Mouse (Mus musculus): ENCODE data around the gene Atat1. TPM values are rescaled to one million over a fixed set of nuclear protein-coding genes. Genes with fewer than 3 reads are reported as not detected.

Gene Atat1
- total and polyA plus RNA-seq, 3 experiments: 5.7 to 12.5 (median 10.4) TPM

DNA sequence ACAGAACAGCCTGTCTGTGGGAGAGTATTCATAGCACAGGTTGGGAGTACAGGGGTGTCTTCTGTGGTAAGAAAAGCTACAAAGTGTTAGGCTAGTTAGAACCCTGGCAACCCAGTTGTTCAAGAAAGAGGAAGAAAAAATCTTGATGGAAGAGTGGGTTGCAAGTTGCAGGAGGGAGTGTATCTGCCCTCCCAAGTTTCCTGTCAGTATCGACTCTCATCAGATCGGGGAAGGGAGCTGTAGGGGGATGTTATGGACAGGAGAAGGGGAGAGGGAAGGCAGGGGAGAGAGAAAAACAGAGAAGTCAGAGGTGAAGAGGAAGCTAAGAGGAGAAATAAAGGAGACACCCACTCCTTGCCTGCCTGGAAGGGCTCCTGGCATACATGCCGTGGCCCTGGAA is 9.2 kb downstream of the Atat1 start:
- Histone ChIP-seq H3K4me3 (replicated peaks in 1 of 3; ENCODE audit: low read depth in 2 of 3, low read length in 2 of 3, poor library complexity in 1 of 3) (no peak overlapping the region), H3K9ac (ENCODE audit: insufficient read depth, low read depth) (no peak overlapping the region), H3K36me3 (replicated peaks in 1 of 2; ENCODE audit: control insufficient read depth in 1 of 2, insufficient read depth in 1 of 2, low read length in 1 of 2) (peaks cover 18 to 58% of the 10 kb centered on the region in 2 experiments), H3K27ac (ENCODE audit: insufficient read depth, low read depth) (no peak overlapping the region), H3K4me2 (ENCODE audit: insufficient read depth, low read depth, poor library complexity, severe bottlenecking) (no peak overlapping the region), H3K79me2 (replicated peaks; ENCODE audit: control insufficient read depth, extremely low read depth, insufficient read depth, poor library complexity, severe bottlenecking) (peaks cover 6% of the 10 kb centered on the region), H3K4me1 (ENCODE audit: control insufficient read depth in 1 of 2, insufficient read depth in 2 of 2) (peaks cover 5 to 23% of the 10 kb centered on the region in 2 experiments), H3K27me3 (replicated peaks) (no peaks in the 10 kb centered on the region), H3K9me3 (replicated peaks; ENCODE audit: low read length) (no peaks in the 10 kb centered on the region)
- in situ Hi-C loops (cut with MboI; ENCODE audit: low pct_ligation_motif_present, low pct_unique_long_range_greater_than_20kb, low sequenced_read_pairs): no loop called here
- DNase-seq (ENCODE audit: extremely low read depth): no peak
- no peak for TF ChIP-seq E2F4 (IDR thresholded peaks at IDR 0.05; ENCODE audit: insufficient replicate concordance, low read depth, low read length)
- TF ChIP-seq SMC3 (IDR thresholded peaks at IDR 0.05; ENCODE audit: low read depth, low read length): no peak
- TF ChIP-seq MYC (IDR thresholded peaks at IDR 0.05; ENCODE audit: low read depth, low read length): no peak
- TF ChIP-seq MXI1 (IDR thresholded peaks at IDR 0.05; ENCODE audit: low read depth, low read length): no peak
- no peak for TF ChIP-seq JUND (conservative IDR thresholded peaks at IDR 0.05; ENCODE audit: low read depth, low read length)
- no peak for TF ChIP-seq ZMIZ1 (IDR thresholded peaks at IDR 0.05; ENCODE audit: low read depth, low read length)
- TF ChIP-seq USF2 (conservative IDR thresholded peaks at IDR 0.05; ENCODE audit: low read depth, low read length): no peak
- no peak for TF ChIP-seq USF1 (IDR thresholded peaks at IDR 0.05; ENCODE audit: low read depth, low read length)
- no peak for TF ChIP-seq ETS1 (conservative IDR thresholded peaks at IDR 0.05; ENCODE audit: low read depth, low read length)
- TF ChIP-seq EP300 (IDR thresholded peaks at IDR 0.05; ENCODE audit: low read length): no peak
- no peak for TF ChIP-seq IRF4 (IDR thresholded peaks at IDR 0.05; ENCODE audit: low read depth, low read length)
- TF ChIP-seq JUN (IDR thresholded peaks at IDR 0.05; ENCODE audit: insufficient read depth, low read depth, low read length): no peak
- TF ChIP-seq ZKSCAN1 (IDR thresholded peaks at IDR 0.05; ENCODE audit: borderline replicate concordance, low read depth, low read length): no peak
- TF ChIP-seq HCFC1 (IDR thresholded peaks at IDR 0.05; ENCODE audit: low read depth, low read length): no peak
- TF ChIP-seq RAD21 (IDR thresholded peaks at IDR 0.05; ENCODE audit: low read depth, low read length): no peak
- TF ChIP-seq KAT2A (IDR thresholded peaks at IDR 0.05; ENCODE audit: insufficient replicate concordance, low read length): no peak
- TF ChIP-seq NRF1 (IDR thresholded peaks at IDR 0.05; ENCODE audit: low read depth, low read length): no peak
- no peak for TF ChIP-seq MAZ (IDR thresholded peaks at IDR 0.05; ENCODE audit: low read depth, low read length)
- no peak for TF ChIP-seq POLR2AphosphoS2 (IDR thresholded peaks at IDR 0.05; ENCODE audit: low read depth, low read length)
- no peak for TF ChIP-seq MAX (IDR thresholded peaks at IDR 0.05; ENCODE audit: low read length)
- dilution Hi-C loops (cut with MboI; ENCODE audit: extremely low pct_ligation_motif_present, extremely low pct_unique_long_range_greater_than_20kb, low sequenced_read_pairs): no loop called here

Data from CH12.LX (cell line).